Mouse (Mus musculus) cerebellum, adult 9-11 months (tissue): ENCODE data around the gene Por.

ENCODE experiments used
- DNase-seq: peaks from one replicate; pipeline ENCODE4 v3.0.0; 2022

Por gene

DNA sequence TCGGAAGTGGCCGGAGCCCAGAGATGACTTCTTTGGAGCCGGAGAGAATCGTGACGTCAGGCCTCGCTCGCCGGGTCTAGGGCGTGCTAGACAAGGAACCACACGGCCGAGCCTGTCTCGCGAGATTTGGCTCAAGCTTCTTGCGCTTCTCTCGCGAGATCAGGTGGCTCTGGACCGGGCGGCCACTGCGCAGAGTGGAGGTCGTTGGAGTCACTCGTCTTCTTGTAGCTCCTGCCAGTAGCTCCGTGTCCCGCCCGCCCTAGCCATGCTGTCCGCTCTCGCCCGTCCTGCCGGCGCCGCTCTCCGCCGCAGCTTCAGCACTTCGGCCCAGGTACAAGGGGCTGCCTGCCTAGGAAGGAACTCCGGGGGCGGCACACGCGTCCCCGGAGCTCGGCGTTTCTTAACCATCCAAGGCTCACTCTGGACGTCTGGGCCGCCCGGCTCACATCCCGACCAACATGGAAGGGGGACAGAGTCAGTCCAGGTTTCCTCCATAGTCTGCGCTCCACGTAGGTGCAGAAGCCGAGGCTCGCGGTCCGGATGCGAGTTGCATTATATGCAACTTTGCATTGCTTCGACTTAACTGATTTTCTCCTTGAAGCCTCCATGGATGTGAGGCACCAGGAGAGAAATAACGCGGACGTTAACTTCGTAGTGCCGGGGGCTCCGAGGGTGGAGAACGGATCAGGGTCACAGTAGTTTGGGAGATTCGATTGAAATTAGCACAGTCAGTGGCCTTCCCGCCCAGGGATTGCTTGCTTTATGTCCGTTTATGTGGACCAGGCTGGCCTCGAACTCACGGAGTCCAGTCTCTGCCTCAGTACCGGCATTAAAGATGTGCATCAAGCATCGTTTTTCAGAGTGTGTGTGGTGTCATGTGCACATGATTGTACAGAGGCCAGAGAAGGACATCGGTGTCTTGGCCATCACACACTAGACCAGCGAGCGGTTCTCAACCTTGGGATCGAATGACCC lies 108.9 kb downstream of the Por start, which contains the start of gene Mdh2:
TSS of gene Mdh2 (plus strand) at position 10 of the 975 bp plus-strand sequence.
- peak; percentile 100 for DNase-seq

DNA sequence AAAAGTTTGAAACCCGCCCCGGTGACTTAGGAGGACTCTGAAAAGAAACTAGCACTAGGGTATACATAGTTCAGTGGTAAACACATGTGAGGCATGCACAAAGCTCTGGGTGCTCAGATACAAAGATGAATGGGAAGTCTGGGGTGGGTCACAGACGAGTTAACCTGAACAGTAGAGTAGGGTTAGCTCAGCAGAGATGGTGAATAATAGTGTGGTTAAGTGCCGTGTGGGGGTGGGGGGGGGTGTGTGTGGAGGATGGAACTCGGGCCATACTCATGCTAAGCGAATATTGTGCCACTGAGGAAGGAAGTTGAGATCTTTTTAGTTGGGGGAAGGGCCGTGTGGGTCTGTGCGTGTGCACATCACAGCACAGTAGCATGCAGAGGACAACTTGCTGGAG lies 110.5 kb downstream of the Por start:
- no peak for DNase-seq

DNA sequence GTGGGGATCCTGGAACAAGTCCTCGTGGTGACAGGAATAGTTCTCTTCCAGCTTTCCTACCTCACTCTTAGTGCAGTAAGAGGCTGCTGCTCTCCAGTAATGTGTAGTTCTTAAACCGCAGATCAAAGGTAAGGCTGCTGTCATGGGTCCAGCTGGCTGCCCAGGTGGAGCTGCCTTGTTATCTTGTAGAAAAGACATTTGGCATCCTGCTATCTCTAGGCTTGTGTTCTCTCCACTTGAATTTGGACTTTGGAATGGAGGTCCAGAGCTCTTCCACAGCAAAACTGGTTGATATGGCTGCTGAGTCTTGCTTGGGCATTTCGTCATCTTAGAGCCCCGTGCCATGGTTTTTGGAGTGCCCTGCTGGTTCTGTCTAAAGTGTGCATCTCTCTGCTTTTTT lies 113.1 kb downstream of the Por start:
- DNase-seq: no peak
